8 mouse cellular contexts compared by ENCODE assay signal in genomic region chr11:55097463-55098188, GRCm38 (mm10). TPM values are rescaled to one million over a fixed set of nuclear protein-coding genes. Genes with fewer than 3 reads are reported as not detected.
DNase-seq lines count a peak whose midpoint lies in the region; ATAC-seq and TF ChIP-seq lines count a peak whose summit lies in the region.

Gm2a (plus strand) TSS chr11:55098115.

- H3K27me3 ChIP-seq in ES-Bruce4 (ENCODE audit: control insufficient read depth, insufficient read depth, low read length, poor library complexity, severe bottlenecking), result no peaks in the 10 kb centered on the region
- H3K27me3 ChIP-seq in forebrain, embryonic 14.5 days (replicated peaks; ENCODE audit: control insufficient read depth, insufficient read depth, low read length), result 0 out of 2 replicates have a peak, but pooled peaks cover 3% of the 10 kb centered on the region
- no peaks in the 10 kb centered on the region for H3K27me3 ChIP-seq in neural tube, embryonic 15.5 days (replicated peaks)

- H3K4me1 ChIP-seq in ES-Bruce4 (ENCODE audit: control insufficient read depth, insufficient read depth, low read length), result peaks cover 3% of the 10 kb centered on the region
- peaks cover 3% of the 10 kb centered on the region; the same call in 1 of the 2 replicates for H3K4me1 ChIP-seq in forebrain, embryonic 14.5 days (ENCODE audit: control insufficient read depth, insufficient read depth, low read length)
- H3K4me1 ChIP-seq in neural tube, embryonic 15.5 days, result peaks cover 24% of the 10 kb centered on the region

- no peak for TF ChIP-seq CTCF in ES-Bruce4 (IDR thresholded peaks at IDR 0.05; ENCODE audit: low read depth, low read length)

- no peaks in the 10 kb centered on the region for H3K9me3 ChIP-seq in ES-Bruce4 (replicated peaks; ENCODE audit: control insufficient read depth, insufficient read depth, low read length, poor library complexity, severe bottlenecking)
- no peaks in the 10 kb centered on the region for H3K9me3 ChIP-seq in forebrain, embryonic 14.5 days (replicated peaks; ENCODE audit: control insufficient read depth, low read length)
- no peaks in the 10 kb centered on the region for H3K9me3 ChIP-seq in neural tube, embryonic 15.5 days (replicated peaks)

- no peaks in the 10 kb centered on the region for H3K36me3 ChIP-seq in ES-Bruce4 (ENCODE audit: control insufficient read depth, insufficient read depth, low read length, poor library complexity, severe bottlenecking)
- H3K36me3 ChIP-seq in forebrain, embryonic 14.5 days (ENCODE audit: control insufficient read depth, insufficient read depth, low read length), result no peaks in the 10 kb centered on the region
- H3K36me3 ChIP-seq in neural tube, embryonic 15.5 days, result no peaks in the 10 kb centered on the region

- WGBS in forebrain, embryonic 14.5 days, result 2% methylated on average over 44 of the region's 45 CpGs
- 3% methylated on average over 40 of the region's 45 CpGs for WGBS in neural tube, embryonic 15.5 days

- peak; percentile 95 for DNase-seq in cerebellum, adult 11 months
- peak; percentile 97 for DNase-seq in forebrain, embryonic 14.5 days (ENCODE audit: low spot score)
- DNase-seq in heart, postnatal 14 days, result peak; percentile 92 to 93
- DNase-seq in layer of hippocampus, adult 11-12 months (ENCODE audit: low spot score), result peak; percentile 95
- DNase-seq in lung, adult 18-20 months, result peak; percentile 96 to 97
- DNase-seq in testis, postnatal 14 days (ENCODE audit: low spot score), result peak; percentile 97

- no peak; the same call in 1 of the 2 replicates for TF ChIP-seq EP300 in ES-Bruce4 (IDR thresholded peaks at IDR 0.05; ENCODE audit: insufficient read depth, low read depth, low read length)

- peak; percentile 93 for ATAC-seq in forebrain, embryonic 14.5 days
- ATAC-seq in neural tube, embryonic 15.5 days (ENCODE audit: low FRiP score), result peak; percentile 97

- H3K9ac ChIP-seq in ES-Bruce4 (ENCODE audit: low read depth, poor library complexity, severe bottlenecking), result peak within 1 kb of the TSS; percentile 50
- H3K9ac ChIP-seq in forebrain, embryonic 14.5 days (ENCODE audit: low read length), result peak within 1 kb of the TSS; percentile 75
- H3K9ac ChIP-seq in neural tube, embryonic 15.5 days (replicated peaks), result peak within 1 kb of the TSS; percentile 80

- intact Hi-C loops in heart, postnatal 14 days (cut with DNase I), result loop anchor here (5.0 kb wide), 1 partner anchor 60 kb away; no protein-coding TSS in a partner anchor

- H3K4me3 ChIP-seq in ES-Bruce4 (ENCODE audit: low read depth, low read length), result peak within 1 kb of the TSS; percentile 83
- H3K4me3 ChIP-seq in forebrain, embryonic 14.5 days (ENCODE audit: low read depth, low read length), result peak within 1 kb of the TSS; percentile 51
- peak within 1 kb of the TSS; percentile 67 for H3K4me3 ChIP-seq in neural tube, embryonic 15.5 days (replicated peaks)

- peak within 1 kb of the TSS; percentile 74 for H3K27ac ChIP-seq in ES-Bruce4 (ENCODE audit: insufficient read depth, low read length)
- peak within 1 kb of the TSS; percentile 54; the same call in 1 of the 2 replicates for H3K27ac ChIP-seq in forebrain, embryonic 14.5 days (ENCODE audit: low read depth, low read length)
- H3K27ac ChIP-seq in neural tube, embryonic 15.5 days (replicated peaks), result peak within 1 kb of the TSS; percentile 84

- H3K4me2 ChIP-seq in forebrain, embryonic 14.5 days (ENCODE audit: low read length), result peak within 1 kb of the TSS; percentile 72
- H3K4me2 ChIP-seq in neural tube, embryonic 15.5 days, result peak within 1 kb of the TSS; percentile 84

- peak; percentile 98 for TF ChIP-seq POLR2A in ES-Bruce4 (IDR thresholded peaks at IDR 0.05; ENCODE audit: insufficient read depth, low read length)

RNA-seq across cellular contexts. Expression of gene Gm2a, which starts in this region (rescaled TPM):
- polyA plus RNA-seq in ES-Bruce4 (2011; ENCODE audit: insufficient read depth, insufficient read length, low read depth, missing spikeins), result 24.7 and 24.9 TPM in 2 replicates
- 22.5 and 22.8 TPM in 2 replicates for polyA plus RNA-seq in forebrain, embryonic 14.5 days (2014; fragmentation: Nextera tagmentation; extraction: Ambion mirVana)
- 10 to 100 TPM; 11.5 to 13.2 TPM for total RNA-seq in heart, postnatal 14 days (2021)
- 33.1 and 37.1 TPM in 2 replicates for polyA plus RNA-seq in neural tube, embryonic 15.5 days (2015; fragmentation: Nextera tagmentation; extraction: Ambion mirVana)

Comparison
In these comparisons a context has a peak if more than half of its experiments do, and no peak if none do; other contexts are left out.
1. Peak in every context shown above with its lines: DNase-seq, ATAC-seq, H3K4me3 ChIP-seq and H3K27ac ChIP-seq.